Mouse (Mus musculus): ENCODE data around the gene Ttn. TPM values are rescaled to one million over a fixed set of nuclear protein-coding genes. Genes with fewer than 3 reads are reported as not detected.
A peak's percentile ranks its signal among the peaks of the same experiment; 100 is the strongest.
"Not testable (repeated sequence)": the region's sequence is repeated elsewhere in the genome, so short reads cannot be mapped to it uniquely, and the experiment has no call there.

The Ttn gene
- polyA plus RNA-seq (2012; rRNA removed): 0.01 and 0.16 TPM in 2 replicates

DNA sequence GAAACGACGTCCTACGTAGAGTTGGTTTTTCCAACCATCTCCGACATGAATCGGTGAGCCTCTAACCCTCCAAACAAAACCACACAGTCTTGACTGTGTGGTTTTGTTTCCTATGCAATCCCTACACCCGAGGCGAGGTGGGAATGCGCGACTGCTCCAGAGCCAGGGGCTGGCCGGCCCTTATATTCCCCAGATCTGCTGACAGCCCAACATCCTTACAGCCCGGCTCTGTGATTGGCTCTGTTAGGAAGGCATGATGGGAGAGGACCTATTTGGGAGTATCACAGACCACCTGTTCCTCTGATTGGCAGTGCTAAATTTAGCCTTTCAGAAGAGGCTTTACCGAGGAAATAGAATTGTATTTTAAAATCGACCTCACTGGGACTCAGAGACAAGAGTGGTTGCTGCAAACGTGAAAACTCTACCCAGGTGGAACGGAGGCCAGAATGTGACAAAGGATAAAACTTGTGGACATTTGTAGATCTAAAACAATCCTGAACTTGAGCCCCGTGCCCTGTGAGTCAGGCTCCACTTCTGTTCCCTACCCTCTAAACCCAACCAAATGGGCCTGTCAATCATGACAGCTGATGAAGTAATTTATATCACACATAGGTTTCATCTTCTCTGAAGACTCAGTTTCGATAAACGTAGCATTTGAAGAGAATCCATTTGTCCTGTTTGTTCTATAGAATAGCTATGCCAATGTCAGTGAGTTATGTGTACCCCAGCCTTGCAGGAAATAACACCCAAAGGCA lies at the start of gene Ttn:
TSS of gene Ttn (minus strand) at position 157 of the 755 bp plus-strand sequence.
- no peak for DNase-seq (ENCODE audit: low read depth)

DNA sequence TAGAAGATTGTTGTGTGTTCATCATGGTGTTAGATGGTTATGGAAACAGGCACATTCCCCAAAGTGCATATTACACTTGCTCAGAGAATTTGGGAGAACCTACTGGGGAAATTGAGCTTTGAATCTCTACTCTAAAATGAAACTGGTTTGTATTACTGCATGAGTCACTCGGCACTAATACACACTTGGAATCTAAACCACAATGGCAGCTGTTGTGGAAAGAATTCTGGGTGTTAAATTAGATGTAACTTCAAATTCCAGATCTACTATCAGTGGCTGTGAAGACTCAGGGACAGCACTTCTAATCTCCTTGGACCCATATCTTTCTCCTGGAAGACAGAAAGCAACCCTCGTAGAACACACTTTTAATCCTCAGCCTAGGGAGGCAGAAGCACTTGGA lies 38.3 kb upstream of the Ttn start:
- DNase-seq (ENCODE audit: low read depth): no peak

GRCm38 (mm10) chr2:77017735-77018134 lies 35.4 kb upstream of the Ttn start:
- DNase-seq (ENCODE audit: low read depth): no peak

DNA sequence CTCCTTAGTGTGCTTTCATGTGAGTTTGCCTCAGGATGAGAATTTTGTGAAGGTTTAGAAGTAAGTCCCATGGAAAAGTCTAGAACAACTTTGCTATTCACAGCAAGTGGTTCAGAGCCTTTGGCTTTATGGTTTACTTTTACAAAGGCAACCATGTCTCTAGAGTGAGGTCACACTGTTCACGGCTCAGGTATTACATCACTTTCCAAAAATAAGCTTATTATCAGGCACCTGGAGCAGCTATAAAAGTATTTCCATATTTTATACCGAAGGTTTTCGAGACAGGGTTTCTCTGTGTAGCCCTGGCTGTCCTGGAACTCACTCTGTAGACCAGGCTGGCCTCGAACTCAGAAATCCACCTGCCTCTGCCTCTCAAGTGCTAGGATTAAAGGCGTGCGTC lies 31.1 kb upstream of the Ttn start:
- not testable (repeated sequence) for DNase-seq (ENCODE audit: low read depth)

- DNase-seq (ENCODE audit: low read depth): no peak
Observed at GRCm38 (mm10) chr2:77011981-77012380, 29.6 kb upstream of the Ttn start.

- no peak for DNase-seq (ENCODE audit: low read depth)
Observed at GRCm38 (mm10) chr2:77007015-77007414, 24.7 kb upstream of the Ttn start.

- DNase-seq (ENCODE audit: low read depth): peak; percentile 13
Observed at GRCm38 (mm10) chr2:77003148-77003547, 20.8 kb upstream of the Ttn start.

- DNase-seq (ENCODE audit: low read depth): no peak
Observed at GRCm38 (mm10) chr2:76998351-76998750, 16.0 kb upstream of the Ttn start.

DNA sequence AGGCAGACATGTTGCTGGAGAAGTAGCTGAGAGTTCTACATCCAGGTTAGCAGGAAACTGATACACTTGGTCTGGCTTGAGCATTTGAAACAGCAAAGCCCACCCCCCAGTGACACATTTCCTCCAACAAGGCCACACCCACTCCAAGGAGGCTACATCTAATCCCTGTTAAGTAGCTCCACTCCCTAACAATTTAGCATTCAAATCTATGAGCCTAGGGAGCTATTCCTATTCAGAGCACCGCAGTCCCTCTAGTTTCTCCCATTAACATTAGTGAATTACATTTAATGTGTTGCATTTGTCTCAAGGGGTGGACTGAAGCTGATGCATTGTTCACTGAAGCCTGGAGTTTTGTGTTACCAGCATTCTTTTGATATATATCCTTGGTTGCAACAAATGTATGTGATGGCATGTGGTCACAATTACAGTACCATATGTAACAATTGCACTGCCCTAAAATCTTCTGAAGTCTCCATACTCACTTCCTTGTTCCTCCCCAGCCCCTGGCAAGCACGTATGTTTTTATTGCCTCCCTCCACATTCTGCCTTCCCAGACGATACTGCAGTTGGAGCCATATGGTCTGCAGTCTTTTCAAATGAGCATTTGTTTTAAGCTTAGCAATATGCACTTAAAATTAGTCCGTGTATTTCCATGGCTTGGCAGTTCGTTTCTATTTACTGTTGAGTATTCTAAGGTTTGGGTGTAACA lies 10.3 kb upstream of the Ttn start:
- no peak for DNase-seq (ENCODE audit: low read depth)

- no peak for DNase-seq (ENCODE audit: low read depth)
Observed at GRCm38 (mm10) chr2:76987317-76987716, 5.0 kb upstream of the Ttn start.

DNA sequence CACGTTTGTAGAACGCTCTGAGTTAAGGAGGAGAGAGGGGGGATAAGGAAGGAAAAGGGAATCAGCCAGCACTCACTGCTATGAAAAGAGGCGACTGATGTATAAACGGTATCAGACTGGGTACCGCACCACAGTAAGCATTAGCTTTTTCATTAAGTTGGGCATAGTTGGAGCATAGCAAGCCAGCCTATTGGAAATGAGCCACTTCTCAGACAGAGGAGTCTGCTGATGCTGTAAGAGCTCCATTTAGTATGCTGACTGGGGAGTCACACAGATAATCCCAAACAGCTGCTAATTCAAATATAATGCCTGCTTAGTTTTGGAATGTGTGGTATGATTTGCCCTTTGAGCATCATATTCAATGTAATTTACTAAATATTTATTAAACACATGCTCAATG lies 2.0 kb upstream of the Ttn start:
- no peak for DNase-seq (ENCODE audit: low read depth)

DNA sequence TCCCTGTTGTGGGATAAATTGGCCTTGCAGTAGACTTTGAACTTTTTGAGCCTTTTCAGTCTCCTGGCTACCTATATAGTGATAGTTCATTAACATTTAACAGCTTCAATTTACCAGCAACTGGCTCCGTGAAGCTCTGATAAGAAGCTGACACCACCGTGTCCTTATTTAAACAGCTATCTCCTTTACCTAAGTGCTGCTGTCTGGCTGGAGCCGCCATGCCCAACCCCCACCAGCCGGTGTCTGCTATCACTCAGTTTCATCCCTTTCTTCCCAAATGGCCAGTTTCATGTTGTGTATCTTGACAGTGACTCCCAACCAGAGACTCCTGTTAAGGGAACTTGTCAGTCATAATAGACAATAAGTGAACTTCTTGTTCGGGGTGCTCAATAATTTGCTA lies 1.3 kb upstream of the Ttn start:
- no peak for DNase-seq (ENCODE audit: low read depth)

DNA sequence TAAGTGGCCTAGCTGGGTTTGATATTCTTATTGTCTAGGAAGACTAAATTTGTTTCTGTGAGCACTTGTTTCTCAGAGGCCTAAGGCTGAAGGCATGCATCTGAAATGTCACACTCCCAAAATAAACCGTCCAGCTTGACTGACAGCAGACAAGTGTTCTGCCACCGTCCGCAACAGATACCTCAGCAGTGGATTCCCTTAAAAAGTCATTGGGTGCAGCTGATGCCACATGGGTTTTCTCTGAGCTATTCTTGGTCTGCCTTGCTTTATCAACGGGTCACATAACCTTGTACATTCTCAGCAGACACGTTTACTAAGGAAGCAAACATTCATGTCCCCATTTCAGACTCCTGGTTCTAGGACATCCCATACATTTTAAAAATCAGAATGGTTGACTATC lies 630 bp downstream of the Ttn start:
- no peak for DNase-seq (ENCODE audit: low read depth)

GRCm38 (mm10) chr2:76980146-76980545 lies 2.2 kb downstream of the Ttn start:
- no peak for DNase-seq (ENCODE audit: low read depth)

GRCm38 (mm10) chr2:76977650-76978049 lies 4.7 kb downstream of the Ttn start:
- no peak for DNase-seq (ENCODE audit: low read depth)

- DNase-seq (ENCODE audit: low read depth): no peak
Observed at GRCm38 (mm10) chr2:76972051-76972450, 10.3 kb downstream of the Ttn start.

DNA sequence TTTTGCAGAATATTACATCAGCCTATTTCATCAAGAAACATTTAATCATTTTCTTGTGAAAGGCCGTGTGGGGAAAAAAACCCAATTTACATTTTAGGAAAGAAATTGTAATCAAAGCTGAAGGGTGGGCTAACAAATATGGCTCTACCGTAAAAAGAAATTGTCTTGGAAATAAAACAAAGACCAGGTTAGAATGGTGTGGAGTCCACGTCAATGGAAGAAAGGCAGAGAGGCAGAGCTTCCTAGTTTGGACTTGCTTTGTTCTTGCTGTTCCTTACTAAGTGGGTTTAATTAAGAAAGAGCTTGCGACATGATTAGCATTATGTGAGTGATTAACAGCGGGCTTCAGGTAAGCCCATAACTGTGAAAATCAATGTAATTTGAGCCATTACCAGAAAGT lies 11.3 kb downstream of the Ttn start:
- DNase-seq (ENCODE audit: low read depth): no peak

DNA sequence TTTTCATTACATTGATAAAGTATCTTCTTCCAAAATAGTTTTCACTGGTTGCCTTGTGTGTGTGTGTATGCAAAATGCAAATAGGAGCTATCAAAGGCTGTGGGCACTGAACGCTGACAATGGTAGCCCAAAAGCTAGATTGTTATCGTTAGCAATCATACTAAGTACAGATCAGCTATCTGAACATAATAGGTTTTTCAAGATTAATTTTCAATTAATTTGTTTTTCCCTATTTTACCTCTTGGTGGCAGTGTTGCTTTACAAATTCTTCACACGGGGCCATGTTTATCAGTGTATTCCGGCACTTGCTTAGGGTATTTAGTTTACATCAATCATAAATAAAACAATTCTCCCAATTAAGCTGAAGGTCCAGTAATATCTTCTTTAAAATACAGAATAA lies 11.7 kb downstream of the Ttn start:
- DNase-seq (ENCODE audit: low read depth): no peak

- no peak for DNase-seq (ENCODE audit: low read depth)
Observed at GRCm38 (mm10) chr2:76970204-76970603, 12.1 kb downstream of the Ttn start.

GRCm38 (mm10) chr2:76969637-76970036 lies 12.7 kb downstream of the Ttn start:
- no peak for DNase-seq (ENCODE audit: low read depth)

- no peak for DNase-seq (ENCODE audit: low read depth)
Observed at GRCm38 (mm10) chr2:76968919-76969318, 13.4 kb downstream of the Ttn start.

DNA sequence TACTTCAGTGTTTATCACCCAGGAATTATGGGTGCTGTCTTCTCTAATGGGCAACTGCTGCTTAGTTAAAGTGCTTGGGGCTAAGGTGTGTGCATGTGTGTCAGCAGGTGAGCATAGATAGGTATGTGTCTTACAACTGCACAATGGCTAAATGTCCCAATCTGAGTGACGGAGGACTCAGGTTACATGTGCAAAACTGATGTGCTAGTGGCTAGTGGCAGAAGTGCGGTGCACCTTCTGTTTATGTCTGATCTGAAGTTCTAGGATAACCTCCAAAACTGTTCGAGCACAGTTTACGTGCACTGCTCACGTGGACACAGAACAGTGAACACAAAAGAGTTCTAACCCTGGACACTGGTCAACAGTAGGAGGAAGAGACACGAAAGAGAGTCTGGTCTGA lies 15.8 kb downstream of the Ttn start:
- DNase-seq (ENCODE audit: low read depth): no peak

GRCm38 (mm10) chr2:76966013-76966412 lies 16.3 kb downstream of the Ttn start:
- no peak for DNase-seq (ENCODE audit: low read depth)

Measured in gonadal fat pad, adult 2 months (tissue).